ENCODE assay signal across 8 mouse cellular contexts in the genomic region with DNA sequence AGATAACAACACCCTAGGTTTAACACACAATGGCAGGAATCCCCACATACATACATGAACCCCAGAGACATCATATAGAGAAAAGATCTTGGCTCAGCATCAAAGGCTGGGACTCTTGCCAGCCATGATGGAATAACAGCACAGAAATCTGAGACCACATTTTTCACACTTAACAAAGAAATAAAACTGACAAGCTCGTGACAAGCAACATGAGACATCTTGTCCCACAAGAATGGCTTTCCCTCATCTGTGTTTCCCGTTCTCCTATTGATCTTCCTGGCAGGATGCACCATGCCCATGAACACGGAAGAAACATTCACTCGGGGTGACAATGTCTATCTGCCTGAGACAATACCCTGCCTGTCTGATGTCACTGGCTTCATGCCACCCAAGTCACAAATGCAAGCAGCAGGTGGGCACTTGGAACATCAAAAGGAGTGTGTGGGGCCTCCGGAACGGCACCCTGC.
DNase-seq lines count a peak whose midpoint lies in the region; ATAC-seq and TF ChIP-seq lines count a peak whose summit lies in the region.

No protein-coding gene starts in this region.

- peaks cover 24% of the 10 kb centered on the region for H3K4me1 ChIP-seq in kidney, embryonic 14.5 days (ENCODE audit: control insufficient read depth, insufficient read depth, low read length)
- peaks cover 25% of the 10 kb centered on the region for H3K4me1 ChIP-seq in forebrain, postnatal 0 days (ENCODE audit: insufficient read depth)
- H3K4me1 ChIP-seq in midbrain, embryonic 13.5 days (replicated peaks): peaks cover 43% of the 10 kb centered on the region

- H3K9me3 ChIP-seq in kidney, embryonic 14.5 days (ENCODE audit: control insufficient read depth, low read length): no peaks in the 10 kb centered on the region
- no peaks in the 10 kb centered on the region for H3K9me3 ChIP-seq in forebrain, postnatal 0 days (ENCODE audit: low read length)
- H3K9me3 ChIP-seq in midbrain, embryonic 13.5 days: no peaks in the 10 kb centered on the region

- 0 out of 2 replicates have a peak, but pooled peaks have one; percentile 47 for ATAC-seq in kidney, embryonic 14.5 days (ENCODE audit: low FRiP score, low TSS enrichment)
- ATAC-seq in forebrain, postnatal 0 days: no peak
- ATAC-seq in midbrain, embryonic 13.5 days: no peak

- H3K27me3 ChIP-seq in kidney, embryonic 14.5 days (ENCODE audit: control insufficient read depth, insufficient read depth, low read length): no peaks in the 10 kb centered on the region
- no peaks in the 10 kb centered on the region for H3K27me3 ChIP-seq in forebrain, postnatal 0 days (ENCODE audit: insufficient read depth, low read length)
- peaks cover 14% of the 10 kb centered on the region for H3K27me3 ChIP-seq in midbrain, embryonic 13.5 days

- H3K4me2 ChIP-seq in kidney, embryonic 14.5 days (replicated peaks; ENCODE audit: low read depth, low read length): no peak overlapping the region
- no peak overlapping the region for H3K4me2 ChIP-seq in forebrain, postnatal 0 days (ENCODE audit: low read depth)
- H3K4me2 ChIP-seq in midbrain, embryonic 13.5 days (replicated peaks): peak overlapping the region; percentile 47

- no peak for DNase-seq in kidney, postnatal 25 days
- DNase-seq in brain, adult 2 months (ENCODE audit: low read depth, low spot score): peak; percentile 50
- DNase-seq in forebrain, postnatal 0 days: peak; percentile 77
- DNase-seq in ovary, postnatal 36 days (ENCODE audit: low spot score): no peak
- no peak for DNase-seq in heart, adult 18-20 months
- no peak for DNase-seq in liver

- TF ChIP-seq CTCF in forebrain, postnatal 0 days (IDR thresholded peaks at IDR 0.05; ENCODE audit: low read depth): no peak

- H3K9ac ChIP-seq in kidney, embryonic 14.5 days (ENCODE audit: low read depth, low read length): no peak overlapping the region
- no peak overlapping the region for H3K9ac ChIP-seq in forebrain, postnatal 0 days
- no peak overlapping the region for H3K9ac ChIP-seq in midbrain, embryonic 13.5 days (replicated peaks)

- WGBS in kidney, embryonic 14.5 days: 14% methylated on average over 6 of the region's 6 CpGs
- WGBS in forebrain, postnatal 0 days: 6% methylated on average over 6 of the region's 6 CpGs
- 3% methylated on average over 6 of the region's 6 CpGs for WGBS in midbrain, embryonic 13.5 days

- H3K36me3 ChIP-seq in kidney, embryonic 14.5 days (ENCODE audit: control insufficient read depth, insufficient read depth, low read length): no peaks in the 10 kb centered on the region
- no peaks in the 10 kb centered on the region for H3K36me3 ChIP-seq in forebrain, postnatal 0 days (ENCODE audit: insufficient read depth)
- H3K36me3 ChIP-seq in midbrain, embryonic 13.5 days: no peaks in the 10 kb centered on the region

- no peak overlapping the region for H3K4me3 ChIP-seq in kidney, embryonic 14.5 days (ENCODE audit: low read length)
- no peak overlapping the region for H3K4me3 ChIP-seq in forebrain, postnatal 0 days (ENCODE audit: low read depth, low read length)
- H3K4me3 ChIP-seq in midbrain, embryonic 13.5 days (replicated peaks): no peak overlapping the region

- no peak overlapping the region; the same call in 1 of the 2 replicates for H3K27ac ChIP-seq in kidney, embryonic 14.5 days (ENCODE audit: low read depth, low read length)
- H3K27ac ChIP-seq in forebrain, postnatal 0 days (ENCODE audit: low read depth, low read length): peak overlapping the region; percentile 75
- peak overlapping the region; percentile 85 for H3K27ac ChIP-seq in midbrain, embryonic 13.5 days

Comparison
In these comparisons a context has a peak if more than half of its experiments do, and no peak if none do; other contexts are left out.
1. DNase-seq: peak in brain, adult 2 months (single experiment) and forebrain, postnatal 0 days (single experiment); none in kidney, postnatal 25 days (0 of 2), ovary, postnatal 36 days (single experiment), heart, adult 18-20 months (0 of 2) and liver (single experiment).